In genomic region chr1:186264639-186265038, GRCm38 (mm10) we compare ENCODE assay signal across 9 mouse cellular contexts.
A peak's percentile ranks its signal among the peaks of the same experiment; 100 is the strongest.
DNase-seq lines count a peak whose midpoint lies in the region; ATAC-seq and TF ChIP-seq lines count a peak whose summit lies in the region.
"Had no signal": no experiment of that assay in that cellular context is flagged by ENCODE, and none has a peak within 500 bp of the region (broad histone marks: within the 10 kb centered on the region; RNA-seq: fewer than 3 reads in every experiment).

No protein-coding gene starts in this region.

- no peak for TF ChIP-seq EP300 in liver, postnatal 0 days (IDR thresholded peaks at IDR 0.05; ENCODE audit: low read depth)

- H3K9ac ChIP-seq in embryonic facial prominence, embryonic 13.5 days = no peak overlapping the region
- no peak overlapping the region for H3K9ac ChIP-seq in heart, embryonic 12.5 days
- no peak overlapping the region for H3K9ac ChIP-seq in liver, postnatal 0 days (replicated peaks)
- H3K9ac ChIP-seq in midbrain, embryonic 15.5 days = no peak overlapping the region
- H3K9ac ChIP-seq: liver, embryonic 15.5 days had no signal

- peaks cover 25% of the 10 kb centered on the region for H3K4me1 ChIP-seq in embryonic facial prominence, embryonic 13.5 days
- peaks cover 35% of the 10 kb centered on the region for H3K4me1 ChIP-seq in heart, embryonic 12.5 days (replicated peaks)
- H3K4me1 ChIP-seq in liver, postnatal 0 days (ENCODE audit: insufficient read depth) = peaks cover 5% of the 10 kb centered on the region
- peaks cover 3% of the 10 kb centered on the region; the same call in 1 of the 2 replicates for H3K4me1 ChIP-seq in midbrain, embryonic 15.5 days

- H3K4me3 ChIP-seq in layer of hippocampus, adult 2 months = no peak overlapping the region
- H3K4me3 ChIP-seq in embryonic facial prominence, embryonic 13.5 days = no peak overlapping the region
- no peak overlapping the region for H3K4me3 ChIP-seq in heart, embryonic 12.5 days
- H3K4me3 ChIP-seq in liver, postnatal 0 days (ENCODE audit: low read depth, low read length) = no peak overlapping the region
- no peak overlapping the region for H3K4me3 ChIP-seq in midbrain, embryonic 15.5 days
- H3K4me3 ChIP-seq: liver, embryonic 15.5 days had no signal

- WGBS in embryonic facial prominence, embryonic 13.5 days = 38% methylated on average over 3 of the region's 3 CpGs
- 31% methylated on average over 3 of the region's 3 CpGs for WGBS in heart, embryonic 12.5 days
- WGBS in liver, postnatal 0 days (ENCODE audit: insufficient replicate concordance) = 58% methylated on average over 3 of the region's 3 CpGs
- WGBS in midbrain, embryonic 15.5 days = 36% methylated on average over 3 of the region's 3 CpGs

- DNase-seq in layer of hippocampus, adult 2 months (ENCODE audit: low spot score in 2 of 2) = no peak
- DNase-seq in layer of hippocampus, postnatal 14 days (ENCODE audit: low spot score in 2 of 2) = no peak
- DNase-seq in liver, postnatal 0 days = peak; percentile 15
- DNase-seq in T-cell, adult 2 months (ENCODE audit: low spot score) = no peak
- DNase-seq in right cerebral cortex, postnatal 14 days = no peak

- TF ChIP-seq CTCF in layer of hippocampus, adult 2 months (conservative IDR thresholded peaks at IDR 0.05) = no peak
- TF ChIP-seq CTCF in liver, postnatal 0 days (IDR thresholded peaks at IDR 0.05; ENCODE audit: low read depth) = no peak

- H3K27ac ChIP-seq in layer of hippocampus, adult 2 months = peak overlapping the region; percentile 19; the same call in 1 of the 2 replicates
- peak overlapping the region; percentile 55; the same call in 1 of the 2 replicates for H3K27ac ChIP-seq in embryonic facial prominence, embryonic 13.5 days
- peak overlapping the region; percentile 75 for H3K27ac ChIP-seq in heart, embryonic 12.5 days (ENCODE audit: poor library complexity, severe bottlenecking)
- no peak overlapping the region for H3K27ac ChIP-seq in liver, postnatal 0 days (ENCODE audit: low read depth)
- no peak overlapping the region for H3K27ac ChIP-seq in midbrain, embryonic 15.5 days
- H3K27ac ChIP-seq: liver, embryonic 15.5 days had no signal

- ATAC-seq in embryonic facial prominence, embryonic 13.5 days (ENCODE audit: insufficient number of reproducible peaks, insufficient read depth, low FRiP score, low TSS enrichment, low read depth) = no peak
- peak; percentile 63 for ATAC-seq in heart, embryonic 12.5 days (ENCODE audit: insufficient number of reproducible peaks, low FRiP score)
- no peak for ATAC-seq in liver, postnatal 0 days
- no peak for ATAC-seq in midbrain, embryonic 15.5 days (replicated peaks)

- no peaks in the 10 kb centered on the region for H3K9me3 ChIP-seq in embryonic facial prominence, embryonic 13.5 days
- H3K9me3 ChIP-seq in heart, embryonic 12.5 days (replicated peaks) = no peaks in the 10 kb centered on the region; the same call in none of the 2 replicates
- H3K9me3 ChIP-seq in liver, postnatal 0 days (ENCODE audit: low read length) = peaks cover 4% of the 10 kb centered on the region; the same call in 1 of the 2 replicates
- H3K9me3 ChIP-seq in midbrain, embryonic 15.5 days = no peaks in the 10 kb centered on the region
- H3K9me3 ChIP-seq: liver, embryonic 15.5 days had no signal

- H3K4me2 ChIP-seq in embryonic facial prominence, embryonic 13.5 days = no peak overlapping the region
- no peak overlapping the region for H3K4me2 ChIP-seq in heart, embryonic 12.5 days
- no peak overlapping the region for H3K4me2 ChIP-seq in liver, postnatal 0 days (ENCODE audit: low read depth, low read length)
- no peak overlapping the region for H3K4me2 ChIP-seq in midbrain, embryonic 15.5 days
- H3K4me2 ChIP-seq: liver, embryonic 15.5 days had no signal

- H3K27me3 ChIP-seq in embryonic facial prominence, embryonic 13.5 days = no peaks in the 10 kb centered on the region
- H3K27me3 ChIP-seq in heart, embryonic 12.5 days (replicated peaks) = no peaks in the 10 kb centered on the region
- H3K27me3 ChIP-seq in liver, postnatal 0 days (ENCODE audit: insufficient read depth, low read length) = no peaks in the 10 kb centered on the region
- H3K27me3 ChIP-seq in midbrain, embryonic 15.5 days (replicated peaks) = no peaks in the 10 kb centered on the region
- H3K27me3 ChIP-seq: liver, embryonic 15.5 days had no signal

- no peaks in the 10 kb centered on the region for H3K36me3 ChIP-seq in embryonic facial prominence, embryonic 13.5 days
- H3K36me3 ChIP-seq in heart, embryonic 12.5 days = no peaks in the 10 kb centered on the region
- no peaks in the 10 kb centered on the region for H3K36me3 ChIP-seq in liver, postnatal 0 days (replicated peaks; ENCODE audit: insufficient read depth, low read length)
- no peaks in the 10 kb centered on the region for H3K36me3 ChIP-seq in midbrain, embryonic 15.5 days (replicated peaks)
- H3K36me3 ChIP-seq: liver, embryonic 15.5 days had no signal

Comparison
In these comparisons a context has a peak if more than half of its experiments do, and no peak if none do; other contexts are left out.
1. H3K27ac ChIP-seq: peak in layer of hippocampus, adult 2 months (single experiment), embryonic facial prominence, embryonic 13.5 days (single experiment) and heart, embryonic 12.5 days (single experiment); none in liver, postnatal 0 days (single experiment) and midbrain, embryonic 15.5 days (single experiment).